Mouse (Mus musculus) heart, adult 2 months (tissue): ENCODE results near the gene Ciao1. TPM values are rescaled to one million over a fixed set of nuclear protein-coding genes. Genes with fewer than 3 reads are reported as not detected.
"Not testable (repeated sequence)": the region's sequence is repeated elsewhere in the genome, so short reads cannot be mapped to it uniquely, and the experiment has no call there.

Experiments used
- DNase-seq, 2 experiments: peaks; one replicate each; pipeline ENCODE4 v3.0.0; 2021
- H3K27ac ChIP-seq: fragments of 200-600 bp; 2 replicates; pipeline ENCODE4 v1.8.1; 2022
- H3K27me3 ChIP-seq: fragments of 200-500 bp; 2 replicates; pipeline ENCODE4 v1.6.1; 2012; ENCODE audit warnings: mild to moderate bottlenecking, low read length, inconsistent platforms, mixed read lengths; ENCODE audit not compliant: control insufficient read depth, insufficient read depth
- H3K36me3 ChIP-seq: fragments of 200-500 bp; 2 replicates; pipeline ENCODE4 v1.6.1; 2012; ENCODE audit warnings: low read length, inconsistent platforms; ENCODE audit not compliant: control insufficient read depth, insufficient read depth
- H3K4me1 ChIP-seq: fragments of 200-500 bp; 2 replicates; pipeline ENCODE4 v1.6.1; 2011; ENCODE audit warnings: low read length; ENCODE audit not compliant: control insufficient read depth, insufficient read depth
- H3K4me3 ChIP-seq: fragments of 200-600 bp; 2 replicates; pipeline ENCODE4 v1.8.1; 2022
- H3K79me2 ChIP-seq: fragments of 200-500 bp; replicated peaks from 2 replicates; pipeline ENCODE4 v1.6.1; 2012; ENCODE audit warnings: mild to moderate bottlenecking, inconsistent platforms, low read length, moderate library complexity, mixed read lengths; ENCODE audit not compliant: control insufficient read depth, insufficient read depth
- H3K9ac ChIP-seq: fragments of 200-500 bp; 2 replicates; pipeline ENCODE4 v1.6.1; 2012; ENCODE audit warnings: low read depth, mild to moderate bottlenecking, control low read depth, inconsistent platforms, low read length, mixed read lengths
- CTCF ChIP-seq: fragments of 200-600 bp; IDR thresholded peaks from 2 replicates; pipeline ENCODE4 v1.8.1; 2022; ENCODE audit warnings: antibody characterized with exemption, mild to moderate bottlenecking, moderate library complexity
- EP300 ChIP-seq: fragments of 200-500 bp; IDR thresholded peaks from 2 replicates; pipeline ENCODE4 v1.6.1; 2011; ENCODE audit warnings: low read depth, low read length, control low read depth; ENCODE audit not compliant: insufficient read depth
- POLR2A ChIP-seq: fragments of 200-500 bp; IDR thresholded peaks from 2 replicates; pipeline ENCODE4 v1.6.1; 2011; ENCODE audit warnings: mild to moderate bottlenecking, low read depth, low read length, control low read depth; ENCODE audit not compliant: insufficient read depth
- WGBS: fragments of 180-500 bp; shearing (Covaris S2); methylation state at CpG from one replicate; pipeline ENCODE4 v1.1.7; 2018; 5-methylcytosine and 5-hydroxymethylcytosine counted together
- intact Hi-C: fragments of 180-260 bp; cut with DNase I; formaldehyde crosslinking; loops from one replicate; pipeline ENCODE4 v1.15.1; 2025
- polyA plus RNA-seq: library from polyadenylated mRNA; depleted of rRNA; stranded (reverse); fragments of >200 nt; gene quantifications from 2 replicates; pipeline ENCODE4 v1.2.3, GENCODE M21; 2012
- total RNA-seq, 2 experiments: library from RNA; stranded (reverse); gene quantifications; 2 replicates each; pipeline ENCODE4 v1.2.3; 2021

The Ciao1 gene
- total and polyA plus RNA-seq, 3 experiments, result 56.3 to 60.8 (median 59.1) TPM

GRCm38 (mm10) chr2:127274590-127274989 lies 27.0 kb upstream of the Ciao1 start:
- Histone ChIP-seq H3K27ac (peak overlapping the region; percentile 53), H3K4me1 (peaks cover 6% of the 10 kb centered on the region), H3K4me3 (peak overlapping the region; percentile 7; the same call in 1 of the 2 replicates), H3K27me3 (no peaks in the 10 kb centered on the region), H3K9ac (no peak overlapping the region), H3K36me3 (peaks cover 17% of the 10 kb centered on the region), H3K79me2 (peaks cover 8% of the 10 kb centered on the region)
- 48% methylated on average over 2 of the region's 2 CpGs for WGBS
- no peak for DNase-seq
- TF ChIP-seq EP300, result no peak
- TF ChIP-seq CTCF, result no peak
- no peak for TF ChIP-seq POLR2A
- intact Hi-C loops, result no loop called here

GRCm38 (mm10) chr2:127272806-127273205 lies 25.2 kb upstream of the Ciao1 start:
- no peak overlapping the region for H3K4me3 ChIP-seq
- WGBS, result 87% methylated on average over 3 of the region's 3 CpGs
- H3K79me2 ChIP-seq, result peaks cover 5% of the 10 kb centered on the region
- H3K27me3 ChIP-seq, result no peaks in the 10 kb centered on the region
- intact Hi-C loops, result no loop called here
- H3K36me3 ChIP-seq, result peaks cover 13% of the 10 kb centered on the region
- H3K27ac ChIP-seq, result no peak overlapping the region
- no peak for TF ChIP-seq POLR2A
- TF ChIP-seq CTCF, result no peak
- no peak for TF ChIP-seq EP300
- peaks cover 6% of the 10 kb centered on the region for H3K4me1 ChIP-seq
- no peak overlapping the region for H3K9ac ChIP-seq
- DNase-seq, result no peak

GRCm38 (mm10) chr2:127272049-127272448 lies 24.4 kb upstream of the Ciao1 start:
- intact Hi-C loops, H3K79me2 ChIP-seq: not testable (repeated sequence)
- WGBS, result 74% methylated on average over 4 of the region's 4 CpGs

GRCm38 (mm10) chr2:127271042-127271515 lies 23.5 kb upstream of the Ciao1 start:
- TF ChIP-seq POLR2A (no peak), EP300 (no peak), CTCF (no peak)
- Histone ChIP-seq H3K36me3 (peaks cover 10% of the 10 kb centered on the region), H3K27ac (peak overlapping the region; percentile 99), H3K79me2 (peaks cover 5% of the 10 kb centered on the region), H3K9ac (peak overlapping the region; percentile 79), H3K27me3 (no peaks in the 10 kb centered on the region), H3K4me3 (peak overlapping the region; percentile 79), H3K4me1 (peaks cover 6% of the 10 kb centered on the region)
- WGBS, result 3% methylated on average over 8 of the region's 8 CpGs
- no peak for DNase-seq
- intact Hi-C loops, result no loop called here

More at GRCm38 (mm10) chr2:127272049-127272448, 24.4 kb upstream of the Ciao1 start:
- not testable (repeated sequence) for H3K27ac ChIP-seq, H3K27me3 ChIP-seq, H3K9ac ChIP-seq, H3K4me1 ChIP-seq, DNase-seq, H3K4me3 ChIP-seq
- peaks cover 13% of the 10 kb centered on the region for H3K36me3 ChIP-seq

- peaks cover 6% of the 10 kb centered on the region for H3K4me1 ChIP-seq
- WGBS, result under 1% methylated on average over 74 of the region's 75 CpGs
- peak overlapping the region; percentile 99 for H3K27ac ChIP-seq
- H3K4me3 ChIP-seq, result peak overlapping the region; percentile 79
- TF ChIP-seq EP300, result no peak
- peak; percentile 55; the same call in 1 of the 2 replicates for TF ChIP-seq POLR2A
- no peaks in the 10 kb centered on the region for H3K27me3 ChIP-seq
- peak; percentile 92 to 95 for DNase-seq
- H3K9ac ChIP-seq, result peak overlapping the region; percentile 79
- intact Hi-C loops, result loop anchor here (1.0 kb wide), 1 partner anchor 22 kb away; no protein-coding TSS in a partner anchor
- peaks cover 5% of the 10 kb centered on the region for H3K79me2 ChIP-seq
- H3K36me3 ChIP-seq, result peaks cover 10% of the 10 kb centered on the region
Measured at GRCm38 (mm10) chr2:127270300-127271041, 22.9 kb upstream of the Ciao1 start.

GRCm38 (mm10) chr2:127269491-127270299 lies 22.1 kb upstream of the Ciao1 start, which contains the start of gene Stard7:
Gene Stard7 (plus strand): TSS chr2:127270218.
- peaks cover 3% of the 10 kb centered on the region for H3K79me2 ChIP-seq
- peak; percentile 94 to 98 for DNase-seq
- H3K9ac ChIP-seq, result peak within 1 kb of the TSS; percentile 87
- peak within 1 kb of the TSS; percentile 99 for H3K27ac ChIP-seq
- H3K4me3 ChIP-seq, result peak within 1 kb of the TSS; percentile 79
- no peaks in the 10 kb centered on the region for H3K27me3 ChIP-seq
- intact Hi-C loops, result loop anchor here (1.0 to 2.0 kb wide), 2 partner anchors 17 to 21 kb away; no protein-coding TSS in a partner anchor
- TF ChIP-seq CTCF (peak; percentile 62), POLR2A (peak; percentile 86), EP300 (peak; percentile 19; the same call in 1 of the 2 replicates)
- WGBS, result under 1% methylated on average over 49 of the region's 49 CpGs
- H3K4me1 ChIP-seq, result peaks cover 3% of the 10 kb centered on the region
- H3K36me3 ChIP-seq, result peaks cover 7% of the 10 kb centered on the region
